ENCODE assay signal across 7 mouse cellular contexts in the genomic region with DNA sequence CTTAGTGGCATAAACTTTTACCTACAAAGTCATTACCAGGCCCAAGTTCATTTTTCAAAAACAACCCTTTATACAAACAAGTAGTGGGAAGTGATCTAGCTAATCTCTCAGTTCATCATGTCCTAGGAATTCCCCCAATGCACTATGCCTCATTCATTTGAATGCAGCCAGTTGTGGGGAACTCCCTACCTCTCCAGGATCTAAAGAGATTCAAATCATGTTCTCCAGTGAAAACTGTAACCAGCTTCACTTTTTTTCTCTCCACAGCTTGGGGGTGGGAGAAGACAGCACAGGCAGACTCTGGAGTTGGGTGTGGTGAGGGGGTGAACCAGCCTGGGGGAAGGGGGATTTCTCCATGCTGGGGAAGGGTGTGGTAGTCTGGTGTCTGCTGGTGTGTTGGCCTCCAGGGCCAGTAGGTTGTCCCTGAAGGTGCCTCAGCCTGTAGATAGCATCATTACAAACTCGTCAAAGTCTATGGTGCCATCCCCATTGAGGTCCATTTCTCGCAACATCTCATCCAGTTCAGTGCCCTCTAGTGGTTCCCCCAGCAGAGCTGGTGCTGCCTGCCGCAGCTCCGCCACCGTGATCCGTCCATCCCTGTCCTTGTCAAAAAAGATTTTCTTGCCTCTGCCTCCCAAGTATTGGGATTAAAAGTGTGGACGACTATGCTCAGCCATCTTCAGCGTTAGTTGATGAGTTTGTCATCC. TPM values are rescaled to one million over a fixed set of nuclear protein-coding genes. Genes with fewer than 3 reads are reported as not detected.
DNase-seq lines count a peak whose midpoint lies in the region; ATAC-seq and TF ChIP-seq lines count a peak whose summit lies in the region.
"Not testable (repeated sequence)": the region's sequence is repeated elsewhere in the genome, so short reads cannot be mapped to it uniquely, and the experiment has no call there.
"Had no signal": no experiment of that assay in that cellular context is flagged by ENCODE, and none has a peak within 500 bp of the region (broad histone marks: within the 10 kb centered on the region; RNA-seq: fewer than 3 reads in every experiment).

No protein-coding gene starts in this region.

- H3K79me2 ChIP-seq in CH12.LX (replicated peaks; ENCODE audit: control insufficient read depth, extremely low read depth, insufficient read depth, poor library complexity, severe bottlenecking) = not testable (repeated sequence)

- H3K27me3 ChIP-seq in CH12.LX (replicated peaks); liver, embryonic 13.5 days: not testable (repeated sequence)

- ATAC-seq in erythroid progenitor cell, adult 5-6 weeks (replicated peaks; ENCODE audit: low FRiP score, poor library complexity, severe bottlenecking) = peak; percentile 99
- ATAC-seq in inflammation-experienced regulatory T-cells, adult 6 months = peak; percentile 94
- 0 out of 2 replicates have a peak, but pooled peaks have one; percentile 48 for ATAC-seq in liver, embryonic 13.5 days (ENCODE audit: low read depth)
- peak; percentile 81 for ATAC-seq in megakaryocyte progenitor cell, adult 5-6 weeks (replicated peaks; ENCODE audit: poor library complexity)

- TF ChIP-seq POLR2A in CH12.LX (IDR thresholded peaks at IDR 0.05; ENCODE audit: low read depth, low read length) = not testable (repeated sequence)

- not testable (repeated sequence) for H3K9me3 ChIP-seq in CH12.LX (replicated peaks; ENCODE audit: low read length); liver, embryonic 13.5 days (replicated peaks)

- not testable (repeated sequence) for TF ChIP-seq RAD21 in CH12.LX (IDR thresholded peaks at IDR 0.05; ENCODE audit: low read depth, low read length)

- peaks cover 26 to 44% of the 10 kb centered on the region in 2 experiments for H3K36me3 ChIP-seq in CH12.LX (replicated peaks in 1 of 2; ENCODE audit: control insufficient read depth in 1 of 2, insufficient read depth in 1 of 2, low read length in 1 of 2)
- peaks cover 50% of the 10 kb centered on the region for H3K36me3 ChIP-seq in liver, embryonic 13.5 days

- H3K4me2 ChIP-seq in CH12.LX (ENCODE audit: insufficient read depth, low read depth, poor library complexity, severe bottlenecking) = peak overlapping the region; percentile 99
- H3K4me2 ChIP-seq in liver, embryonic 13.5 days = not testable (repeated sequence)

- H3K4me1 ChIP-seq in CH12.LX (ENCODE audit: control insufficient read depth in 1 of 2, insufficient read depth in 2 of 2) = peaks cover 7 to 35% of the 10 kb centered on the region in 2 experiments
- H3K4me1 ChIP-seq in liver, embryonic 13.5 days (replicated peaks) = not testable (repeated sequence)

- peak; percentile 38 to 55; a peak in 3 of 4 replicates for TF ChIP-seq CTCF in CH12.LX (conservative IDR thresholded peaks at IDR 0.05 in 1 of 2, IDR thresholded peaks at IDR 0.05 in 1 of 2; ENCODE audit: low read depth in 2 of 2, low read length in 2 of 2)

- H3K27ac ChIP-seq in CH12.LX (ENCODE audit: insufficient read depth, low read depth) = peak overlapping the region; percentile 98
- not testable (repeated sequence) for H3K27ac ChIP-seq in liver, embryonic 13.5 days

- H3K9ac ChIP-seq in CH12.LX (ENCODE audit: insufficient read depth, low read depth) = peak overlapping the region; percentile 81
- not testable (repeated sequence) for H3K9ac ChIP-seq in liver, embryonic 13.5 days

- peak; percentile 74 for TF ChIP-seq EP300 in CH12.LX (IDR thresholded peaks at IDR 0.05; ENCODE audit: low read length)

- in situ Hi-C loops in CH12.LX (cut with MboI; ENCODE audit: low pct_ligation_motif_present, low pct_unique_long_range_greater_than_20kb, low sequenced_read_pairs) = not testable (repeated sequence)

- H3K4me3 ChIP-seq in CH12.LX (replicated peaks in 1 of 3; ENCODE audit: low read depth in 2 of 3, low read length in 2 of 3, poor library complexity in 1 of 3) = peak overlapping the region in 1 of 3 experiments; percentile 23
- not testable (repeated sequence) for H3K4me3 ChIP-seq in liver, embryonic 13.5 days (replicated peaks)

- WGBS in liver, embryonic 13.5 days (ENCODE audit: insufficient replicate concordance) = 74% methylated on average over 8 of the region's 8 CpGs

- dilution Hi-C loops in CH12.LX (cut with MboI; ENCODE audit: extremely low pct_ligation_motif_present, extremely low pct_unique_long_range_greater_than_20kb, low sequenced_read_pairs) = not testable (repeated sequence)

- DNase-seq in CH12.LX (ENCODE audit: extremely low read depth) (peak; percentile 82), R1 (ENCODE audit: low read depth, low spot score) (peak; percentile 89)
- not testable (repeated sequence) for DNase-seq in liver, embryonic 13.5 days

TF ChIP-seq in CH12.LX, 34 proteins besides CTCF, POLR2A, EP300 and RAD21 (continues in another document):
- TF ChIP-seq MEF2A (IDR thresholded peaks at IDR 0.05; ENCODE audit: borderline replicate concordance, low read depth, low read length) (0 out of 2 replicates have a peak, but pooled peaks have one; percentile 49), BHLHE40 (IDR thresholded peaks at IDR 0.05; ENCODE audit: low read depth, low read length) (0 out of 2 replicates have a peak, but pooled peaks have one; percentile 31), MXI1 (IDR thresholded peaks at IDR 0.05; ENCODE audit: low read depth, low read length) (peak; percentile 55; the same call in 1 of the 2 replicates), HCFC1 (IDR thresholded peaks at IDR 0.05; ENCODE audit: low read depth, low read length) (peak; percentile 29), MAX (IDR thresholded peaks at IDR 0.05; ENCODE audit: low read length) (peak; percentile 28; the same call in 1 of the 2 replicates), MAFK (IDR thresholded peaks at IDR 0.05; ENCODE audit: insufficient replicate concordance, low read length) (0 out of 2 replicates have a peak, but pooled peaks have one; percentile 20), ZNF384 (IDR thresholded peaks at IDR 0.05; ENCODE audit: low read depth, low read length) (peak; percentile 78), ETS1 (conservative IDR thresholded peaks at IDR 0.05; ENCODE audit: low read depth, low read length) (peak; percentile 35; the same call in 1 of the 2 replicates), SMC3 (IDR thresholded peaks at IDR 0.05; ENCODE audit: low read depth, low read length) (peak; percentile 28), IRF4 (IDR thresholded peaks at IDR 0.05; ENCODE audit: low read depth, low read length) (peak; percentile 32; the same call in 1 of the 2 replicates), ZMIZ1 (IDR thresholded peaks at IDR 0.05; ENCODE audit: low read depth, low read length) (peak; percentile 34; the same call in 1 of the 2 replicates), CHD2 (IDR thresholded peaks at IDR 0.05; ENCODE audit: low read length) (peak; percentile 56; the same call in 1 of the 2 replicates), SIN3A (IDR thresholded peaks at IDR 0.05; ENCODE audit: low read length) (peak; percentile 46; the same call in 1 of the 2 replicates), JUND (conservative IDR thresholded peaks at IDR 0.05; ENCODE audit: low read depth, low read length) (0 out of 2 replicates have a peak, but pooled peaks have one; percentile 4)

RNA-seq across cellular contexts. Expression of gene Mrpl45, which starts 6.5 kb away (rescaled TPM):
- total RNA-seq in CH12.LX (2012; rRNA removed) (101 and 106 TPM in 2 replicates), CH12.LX (2014; rRNA removed) (153 and 158 TPM in 2 replicates)
- 123 and 124 TPM in 2 replicates for polyA plus RNA-seq in CH12.LX (2012; ENCODE audit: insufficient read length, low read depth)
- 13.4 and 15.5 TPM in 2 replicates for total RNA-seq in erythroid progenitor cell, adult 5-6 weeks (2015; ENCODE audit: low replicate concordance)
- 3.6 and 5.9 TPM in 2 replicates for total RNA-seq in erythroid progenitor cell, adult 5-6 weeks (2017; ENCODE audit: low replicate concordance)
- 10 to 100 TPM; 39.1 to 45.1 (median 39.1) TPM for polyA plus RNA-seq in inflammation-experienced regulatory T-cells, adult 6 months (2017; shearing (Covaris generic))
- 33.4 and 39.8 TPM in 2 replicates for polyA plus RNA-seq in liver, embryonic 13.5 days (2015; fragmentation: Nextera tagmentation; extraction: Ambion mirVana)
- 34.7 and 43.6 TPM in 2 replicates for total RNA-seq in megakaryocyte progenitor cell, adult 5-6 weeks (2015)
- 22.4 and 23.1 TPM in 2 replicates for total RNA-seq in megakaryocyte progenitor cell, adult 5-6 weeks (2017)

RNA-seq across cellular contexts. Expression of gene Gpr179, which starts 29.8 kb away (rescaled TPM):
- 0.04 and 0.08 TPM in 2 replicates for total RNA-seq in CH12.LX (2012; rRNA removed)
- not detected in 2 replicates for total RNA-seq in CH12.LX (2014; rRNA removed)
- 0.03 and 0.05 TPM in 2 replicates for polyA plus RNA-seq in CH12.LX (2012; ENCODE audit: insufficient read length, low read depth)
- not detected in 2 replicates for total RNA-seq in erythroid progenitor cell, adult 5-6 weeks (2015; ENCODE audit: low replicate concordance)
- total RNA-seq in erythroid progenitor cell, adult 5-6 weeks (2017; ENCODE audit: low replicate concordance) = 0.15 TPM in 1 of 2 replicates, not detected in the other
- under 1 TPM; 0.18 to 0.37 (median 0.27) TPM for polyA plus RNA-seq in inflammation-experienced regulatory T-cells, adult 6 months (2017; shearing (Covaris generic))
- 0.01 TPM in 1 of 2 replicates, not detected in the other for polyA plus RNA-seq in liver, embryonic 13.5 days (2015; fragmentation: Nextera tagmentation; extraction: Ambion mirVana)
- total RNA-seq in megakaryocyte progenitor cell, adult 5-6 weeks (2015) = 0.02 and 0.05 TPM in 2 replicates
- 0.10 TPM in 1 of 2 replicates, not detected in the other for total RNA-seq in megakaryocyte progenitor cell, adult 5-6 weeks (2017)
- total RNA-seq: heart, adult 18-20 months had no signal

RNA-seq across cellular contexts. Expression of gene Socs7, which starts 40.3 kb away (rescaled TPM):
- total RNA-seq in CH12.LX (2012; rRNA removed) (17.0 and 17.4 TPM in 2 replicates), CH12.LX (2014; rRNA removed) (10.2 and 11.9 TPM in 2 replicates)
- polyA plus RNA-seq in CH12.LX (2012; ENCODE audit: insufficient read length, low read depth) = 14.2 and 15.1 TPM in 2 replicates
- 2.5 and 2.9 TPM in 2 replicates for total RNA-seq in erythroid progenitor cell, adult 5-6 weeks (2015; ENCODE audit: low replicate concordance)
- total RNA-seq in erythroid progenitor cell, adult 5-6 weeks (2017; ENCODE audit: low replicate concordance) = 5.4 and 6.0 TPM in 2 replicates
- 1 to 10 TPM; 5.9 to 8.5 (median 7.9) TPM for polyA plus RNA-seq in inflammation-experienced regulatory T-cells, adult 6 months (2017; shearing (Covaris generic))
- polyA plus RNA-seq in liver, embryonic 13.5 days (2015; fragmentation: Nextera tagmentation; extraction: Ambion mirVana) = 1.0 and 1.1 TPM in 2 replicates
- total RNA-seq in megakaryocyte progenitor cell, adult 5-6 weeks (2015) = 5.3 and 7.2 TPM in 2 replicates
- 10.2 and 11.0 TPM in 2 replicates for total RNA-seq in megakaryocyte progenitor cell, adult 5-6 weeks (2017)

RNA-seq across cellular contexts. Expression of gene Npepps, which starts 41.6 kb away (rescaled TPM):
- 37.6 and 42.5 TPM in 2 replicates for total RNA-seq in CH12.LX (2012; rRNA removed)
- 29.8 and 33.8 TPM in 2 replicates for total RNA-seq in CH12.LX (2014; rRNA removed)
- polyA plus RNA-seq in CH12.LX (2012; ENCODE audit: insufficient read length, low read depth) = 50.8 and 56.3 TPM in 2 replicates
- total RNA-seq in erythroid progenitor cell, adult 5-6 weeks (2015; ENCODE audit: low replicate concordance) = 20.9 and 25.6 TPM in 2 replicates
- total RNA-seq in erythroid progenitor cell, adult 5-6 weeks (2017; ENCODE audit: low replicate concordance) = 9.4 and 32.2 TPM in 2 replicates
- polyA plus RNA-seq in inflammation-experienced regulatory T-cells, adult 6 months (2017; shearing (Covaris generic)) = 10 to 100 TPM; 23.4 to 47.0 (median 45.1) TPM
- polyA plus RNA-seq in liver, embryonic 13.5 days (2015; fragmentation: Nextera tagmentation; extraction: Ambion mirVana) = 19.1 and 22.0 TPM in 2 replicates
- 38.7 TPM in 2 replicates for total RNA-seq in megakaryocyte progenitor cell, adult 5-6 weeks (2015)
- 24.6 and 27.9 TPM in 2 replicates for total RNA-seq in megakaryocyte progenitor cell, adult 5-6 weeks (2017)

Comparison
In these comparisons a context has a peak if more than half of its experiments do, and no peak if none do; other contexts are left out.
1. ATAC-seq: peak in every context shown above with its lines; median percentile 99 in erythroid progenitor cell, adult 5-6 weeks; 94 in inflammation-experienced regulatory T-cells, adult 6 months; 81 in megakaryocyte progenitor cell, adult 5-6 weeks; 48 in liver, embryonic 13.5 days.